Mouse (Mus musculus) intestine, postnatal 0 days (tissue): Measurements from ENCODE around the gene Folr2. TPM values are rescaled to one million over a fixed set of nuclear protein-coding genes. Genes with fewer than 3 reads are reported as not detected.

Experiments
- ATAC-seq: fragments of 200-750 bp; cut with Nextera tagmentation; 2 replicates; pipeline ENCODE4 v1.8.0; 2017; ENCODE audit warnings: mild to moderate bottlenecking, moderate TSS enrichment, moderate library complexity
- H3K27ac ChIP-seq: fragments of 300-500 bp; sonication (generic); 2 replicates; pipeline ENCODE4 v1.5.1; 2014; ENCODE audit warnings: mild to moderate bottlenecking, low read depth, low read length, moderate library complexity
- H3K27me3 ChIP-seq: fragments of 300-500 bp; sonication (generic); replicated peaks from 2 replicates; pipeline ENCODE4 v1.6.1; 2014; ENCODE audit warnings: low read length, mixed read lengths; ENCODE audit not compliant: control insufficient read depth, insufficient read depth
- H3K36me3 ChIP-seq: fragments of 300-500 bp; sonication (generic); 2 replicates; pipeline ENCODE4 v1.6.1; 2014; ENCODE audit warnings: mild to moderate bottlenecking, moderate library complexity; ENCODE audit not compliant: control insufficient read depth, insufficient read depth
- H3K4me1 ChIP-seq: fragments of 300-500 bp; sonication (generic); replicated peaks from 2 replicates; pipeline ENCODE4 v1.6.1; 2014; ENCODE audit warnings: antibody characterized with exemption, low read length, mixed read lengths; ENCODE audit not compliant: control insufficient read depth, insufficient read depth
- H3K4me2 ChIP-seq: fragments of 300-500 bp; sonication (generic); replicated peaks from 2 replicates; pipeline ENCODE4 v1.6.1; 2014; ENCODE audit warnings: low read depth, mild to moderate bottlenecking, moderate library complexity
- H3K4me3 ChIP-seq: fragments of 300-500 bp; sonication (generic); 2 replicates; pipeline ENCODE4 v1.5.1; 2014; ENCODE audit warnings: low read depth, low read length
- H3K9ac ChIP-seq: fragments of 300-500 bp; sonication (generic); 2 replicates; pipeline ENCODE4 v1.6.1; 2014; ENCODE audit warnings: mild to moderate bottlenecking, low read depth, low read length
- H3K9me3 ChIP-seq: fragments of 300-500 bp; sonication (generic); 2 replicates; pipeline ENCODE4 v1.6.1; 2016; ENCODE audit warnings: mixed run types; ENCODE audit not compliant: control insufficient read depth
- CTCF ChIP-seq: sonication (generic); IDR thresholded peaks from 2 replicates; pipeline ENCODE4 v1.5.1; 2016; ENCODE audit warnings: low read depth, mild to moderate bottlenecking, control low read depth, antibody characterized with exemption, moderate library complexity
- WGBS: fragments of 180-500 bp; shearing (Covaris S2); extraction: QIAGEN DNeasy Blood & Tissue Kit; methylation state at CpG from one replicate; pipeline ENCODE4 v1.1.7; 2014; 5-methylcytosine and 5-hydroxymethylcytosine counted together
- polyA plus RNA-seq: library from polyadenylated mRNA; unstranded; fragments of >200 nt; fragmentation: Nextera tagmentation; extraction: Ambion mirVana; gene quantifications from 2 replicates; pipeline ENCODE4 v1.2.1, GENCODE M21; 2015

The Folr2 gene
- polyA plus RNA-seq, 1 experiment from 2014 or later: 1.1 TPM

- H3K27me3 ChIP-seq: no peaks in the 10 kb centered on the region
- no peak overlapping the region for H3K4me3 ChIP-seq
- H3K9me3 ChIP-seq: no peaks in the 10 kb centered on the region
- peaks cover 48% of the 10 kb centered on the region for H3K36me3 ChIP-seq
- no peak for TF ChIP-seq CTCF
- no peak overlapping the region for H3K27ac ChIP-seq
- no peak overlapping the region for H3K4me2 ChIP-seq
- ATAC-seq: no peak
- no peaks in the 10 kb centered on the region for H3K4me1 ChIP-seq
- no peak overlapping the region for H3K9ac ChIP-seq
- WGBS: 74% methylated on average over 3 of the region's 3 CpGs
Measured at GRCm38 (mm10) chr7:101833916-101834584, 22.9 kb downstream of the Folr2 start.

GRCm38 (mm10) chr7:101833352-101833751 lies 23.6 kb downstream of the Folr2 start:
- no peak overlapping the region for H3K4me2 ChIP-seq
- no peaks in the 10 kb centered on the region for H3K27me3 ChIP-seq
- no peaks in the 10 kb centered on the region for H3K4me1 ChIP-seq
- H3K9ac ChIP-seq: no peak overlapping the region
- 68% methylated on average over 5 of the region's 5 CpGs for WGBS
- H3K9me3 ChIP-seq: no peaks in the 10 kb centered on the region
- no peak overlapping the region for H3K27ac ChIP-seq
- H3K4me3 ChIP-seq: no peak overlapping the region
- peak; percentile 33; the same call in 1 of the 2 replicates for TF ChIP-seq CTCF
- peaks cover 55% of the 10 kb centered on the region for H3K36me3 ChIP-seq
- ATAC-seq: no peak

DNA sequence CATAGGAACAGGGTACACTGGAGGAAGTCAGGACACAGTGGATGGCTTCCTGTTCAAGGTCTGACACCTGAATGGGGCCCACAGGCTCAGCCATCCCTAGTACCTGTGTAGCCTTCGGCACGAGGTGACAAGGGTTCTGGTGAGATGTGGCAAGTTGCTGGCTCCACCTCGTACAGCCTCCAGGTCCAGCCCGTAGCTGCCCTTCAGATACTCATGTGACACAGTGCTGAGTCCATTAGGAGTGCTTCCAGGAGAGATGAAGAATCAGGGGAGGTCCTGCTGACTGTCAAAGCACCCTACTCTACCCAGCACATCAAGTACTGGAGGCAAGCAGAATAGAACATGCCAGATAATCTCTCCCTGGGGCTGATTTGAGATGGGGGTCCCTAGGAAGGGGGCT lies 24.6 kb downstream of the Folr2 start:
- Histone ChIP-seq H3K27me3 (no peaks in the 10 kb centered on the region), H3K36me3 (peaks cover 64% of the 10 kb centered on the region), H3K4me1 (no peaks in the 10 kb centered on the region), H3K4me2 (no peak overlapping the region), H3K9ac (no peak overlapping the region), H3K9me3 (no peaks in the 10 kb centered on the region), H3K4me3 (no peak overlapping the region), H3K27ac (no peak overlapping the region)
- no peak for TF ChIP-seq CTCF
- WGBS: 74% methylated on average over 4 of the region's 4 CpGs
- ATAC-seq: no peak

GRCm38 (mm10) chr7:101831437-101831836 lies 25.6 kb downstream of the Folr2 start:
- peaks cover 74% of the 10 kb centered on the region for H3K36me3 ChIP-seq
- no peaks in the 10 kb centered on the region for H3K9me3 ChIP-seq
- TF ChIP-seq CTCF: no peak
- H3K4me3 ChIP-seq: no peak overlapping the region
- no peaks in the 10 kb centered on the region for H3K4me1 ChIP-seq
- no peak for ATAC-seq
- 97% methylated on average over 8 of the region's 8 CpGs for WGBS
- H3K27me3 ChIP-seq: no peaks in the 10 kb centered on the region
- no peak overlapping the region for H3K4me2 ChIP-seq
- no peak overlapping the region for H3K27ac ChIP-seq
- no peak overlapping the region for H3K9ac ChIP-seq

DNA sequence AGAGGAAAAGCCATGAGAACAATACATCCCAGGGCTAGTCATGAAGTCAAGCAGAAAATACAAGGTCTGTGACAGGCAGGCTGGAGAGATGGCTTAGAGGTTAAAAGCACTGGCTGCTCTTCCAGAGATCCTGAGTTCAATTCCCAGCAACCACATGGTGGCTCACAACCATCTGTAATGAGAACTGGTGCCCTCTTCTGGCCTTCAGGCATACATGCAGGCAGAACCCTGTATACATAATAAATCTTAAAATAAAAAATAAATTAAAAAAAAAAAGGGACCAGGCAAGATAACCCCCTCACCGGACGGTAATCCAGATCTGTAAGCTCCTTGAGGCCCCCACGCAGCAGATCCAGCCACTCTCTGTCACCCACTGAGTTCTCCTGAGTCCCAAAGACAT lies 26.6 kb downstream of the Folr2 start:
- Histone ChIP-seq H3K9me3 (no peaks in the 10 kb centered on the region), H3K36me3 (peaks cover 84% of the 10 kb centered on the region), H3K4me3 (no peak overlapping the region), H3K4me2 (no peak overlapping the region), H3K9ac (no peak overlapping the region), H3K27ac (no peak overlapping the region), H3K4me1 (no peaks in the 10 kb centered on the region), H3K27me3 (no peaks in the 10 kb centered on the region)
- ATAC-seq: no peak
- 97% methylated on average over 3 of the region's 3 CpGs for WGBS
- peak; percentile 40 for TF ChIP-seq CTCF

DNA sequence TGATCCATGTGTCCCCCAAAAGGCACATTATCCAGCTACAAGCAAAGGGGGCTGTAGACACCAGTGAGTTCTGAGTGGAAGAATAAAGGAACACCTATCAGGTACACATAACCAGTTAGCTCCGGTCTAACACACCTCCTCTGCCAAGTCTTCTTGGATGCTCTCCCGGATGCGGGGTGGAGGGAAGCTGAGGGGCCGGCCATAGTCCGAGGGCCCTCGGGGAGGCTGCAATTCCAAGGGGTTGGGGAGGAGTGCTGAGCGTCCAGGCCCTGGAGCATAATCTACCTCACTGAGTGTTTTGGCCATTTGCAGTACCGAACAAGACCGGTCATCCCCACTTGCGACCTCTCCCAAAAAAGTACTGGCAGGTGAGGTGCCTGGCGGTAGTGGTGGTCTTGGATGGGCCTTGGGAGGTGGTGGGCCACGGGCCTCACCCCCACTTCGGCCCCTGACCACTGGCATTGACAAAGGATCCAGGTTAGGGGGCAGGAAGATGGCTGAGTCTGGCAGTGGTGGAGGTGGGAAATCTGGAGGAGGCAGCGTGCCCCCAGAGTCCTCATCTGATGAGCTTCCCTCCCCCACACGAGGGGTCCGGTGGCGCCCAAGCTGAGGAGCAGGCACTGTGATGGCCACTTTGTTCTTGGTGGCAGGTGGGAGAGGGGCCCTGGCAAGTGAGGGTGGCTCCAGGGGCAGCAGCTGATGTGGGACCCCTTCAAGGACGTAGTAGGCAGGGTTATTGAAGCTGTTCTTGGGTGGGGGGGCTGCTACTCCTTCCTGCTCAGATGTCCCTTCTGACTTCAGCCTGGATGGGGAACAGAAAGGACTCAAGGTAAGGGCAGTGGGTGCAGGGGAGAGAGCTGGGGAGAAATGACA lies 33.0 kb downstream of the Folr2 start:
- H3K4me1 ChIP-seq: peaks cover 14% of the 10 kb centered on the region; the same call in 1 of the 2 replicates
- H3K36me3 ChIP-seq: peaks cover 50% of the 10 kb centered on the region
- H3K27ac ChIP-seq: no peak overlapping the region
- H3K9ac ChIP-seq: no peak overlapping the region
- no peak for TF ChIP-seq CTCF
- WGBS: 88% methylated on average over 17 of the region's 18 CpGs
- no peaks in the 10 kb centered on the region for H3K9me3 ChIP-seq
- no peak overlapping the region for H3K4me2 ChIP-seq
- no peak overlapping the region for H3K4me3 ChIP-seq
- no peak for ATAC-seq
- peaks cover 28% of the 10 kb centered on the region for H3K27me3 ChIP-seq
